Mouse (Mus musculus): ENCODE results near the gene Hoxb5. TPM values are rescaled to one million over a fixed set of nuclear protein-coding genes. Genes with fewer than 3 reads are reported as not detected.

Gene Hoxb5
- polyA plus RNA-seq, 1 experiment: 1.3 TPM

DNA sequence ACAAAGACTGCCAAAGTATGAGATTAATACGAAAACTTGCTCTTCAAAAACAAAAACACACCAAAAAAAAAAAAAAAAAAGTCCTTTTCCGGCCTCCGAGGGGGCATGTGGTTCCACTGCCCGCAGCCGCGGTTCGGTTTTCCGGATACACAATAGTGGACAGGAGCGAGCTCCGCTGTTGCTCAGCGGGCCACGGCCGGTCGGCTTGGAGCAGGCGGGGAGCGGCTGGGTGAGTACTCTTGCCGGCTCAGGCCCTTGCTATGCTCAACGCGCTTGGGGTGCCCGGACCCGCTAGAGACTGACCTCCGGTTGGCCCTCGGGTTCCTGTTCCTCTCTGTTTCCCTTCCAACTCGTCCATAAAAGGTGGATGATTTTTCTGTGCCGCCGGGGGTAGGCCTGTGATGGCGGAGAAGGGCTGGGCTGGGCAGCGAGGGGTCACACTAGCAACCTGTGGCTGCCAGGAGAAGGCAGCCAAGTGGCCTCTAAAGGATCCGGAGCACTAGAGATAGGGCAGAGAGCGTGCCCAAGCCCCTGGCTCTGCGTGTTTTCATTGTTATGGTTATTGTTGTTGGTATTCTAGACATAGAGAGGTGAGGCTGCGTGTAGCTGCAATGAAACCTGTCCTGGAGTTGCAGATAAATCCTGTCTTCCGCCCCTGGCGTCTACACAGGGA, 11.7 kb downstream of the Hoxb5 start:
- peak overlapping the region; percentile 58 for H3K4me3 ChIP-seq (replicated peaks; ENCODE audit: control insufficient read depth, low read depth, low read length)
- no peak overlapping the region; the same call in 1 of the 2 replicates for H3K27ac ChIP-seq (ENCODE audit: control insufficient read depth, insufficient read depth, low read depth, low read length, poor library complexity)
- TF ChIP-seq POLR2A (IDR thresholded peaks at IDR 0.05; ENCODE audit: borderline replicate concordance, control insufficient read depth, low read depth, low read length) (peak; percentile 23; the same call in 1 of the 2 replicates), CTCF (IDR thresholded peaks at IDR 0.05; ENCODE audit: control insufficient read depth, insufficient read depth, low read length) (no peak)
- 3% methylated on average over 34 of the region's 34 CpGs for WGBS
- peaks cover 1% of the 10 kb centered on the region; the same call in 1 of the 2 replicates for H3K4me1 ChIP-seq (ENCODE audit: control insufficient read depth, insufficient read depth, low read length)

DNA sequence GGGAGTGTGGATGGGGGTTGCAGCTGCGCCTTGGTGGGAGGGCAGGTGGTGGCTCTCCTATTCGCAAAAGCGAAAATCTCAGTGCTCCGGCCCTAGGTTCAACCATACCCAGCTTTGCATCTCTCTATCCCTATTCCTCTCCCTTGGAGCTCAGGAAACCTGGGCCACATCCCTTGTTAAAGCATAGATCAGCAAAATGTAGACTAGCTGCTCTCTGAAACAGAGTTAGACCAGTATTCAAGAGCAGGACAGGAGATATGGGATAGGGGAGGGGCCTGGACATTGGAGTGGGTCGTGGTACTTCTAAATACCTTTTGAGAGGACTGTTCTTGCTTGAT, 12.2 kb downstream of the Hoxb5 start:
- TF ChIP-seq CTCF (IDR thresholded peaks at IDR 0.05; ENCODE audit: control insufficient read depth, insufficient read depth, low read length) (no peak), POLR2A (IDR thresholded peaks at IDR 0.05; ENCODE audit: borderline replicate concordance, control insufficient read depth, low read depth, low read length) (no peak)
- no peak overlapping the region for H3K27ac ChIP-seq (ENCODE audit: control insufficient read depth, insufficient read depth, low read depth, low read length, poor library complexity)
- peak overlapping the region; percentile 58 for H3K4me3 ChIP-seq (replicated peaks; ENCODE audit: control insufficient read depth, low read depth, low read length)
- 17% methylated on average over 5 of the region's 5 CpGs for WGBS
- H3K4me1 ChIP-seq (ENCODE audit: control insufficient read depth, insufficient read depth, low read length): peaks cover 1% of the 10 kb centered on the region; the same call in 1 of the 2 replicates

DNA sequence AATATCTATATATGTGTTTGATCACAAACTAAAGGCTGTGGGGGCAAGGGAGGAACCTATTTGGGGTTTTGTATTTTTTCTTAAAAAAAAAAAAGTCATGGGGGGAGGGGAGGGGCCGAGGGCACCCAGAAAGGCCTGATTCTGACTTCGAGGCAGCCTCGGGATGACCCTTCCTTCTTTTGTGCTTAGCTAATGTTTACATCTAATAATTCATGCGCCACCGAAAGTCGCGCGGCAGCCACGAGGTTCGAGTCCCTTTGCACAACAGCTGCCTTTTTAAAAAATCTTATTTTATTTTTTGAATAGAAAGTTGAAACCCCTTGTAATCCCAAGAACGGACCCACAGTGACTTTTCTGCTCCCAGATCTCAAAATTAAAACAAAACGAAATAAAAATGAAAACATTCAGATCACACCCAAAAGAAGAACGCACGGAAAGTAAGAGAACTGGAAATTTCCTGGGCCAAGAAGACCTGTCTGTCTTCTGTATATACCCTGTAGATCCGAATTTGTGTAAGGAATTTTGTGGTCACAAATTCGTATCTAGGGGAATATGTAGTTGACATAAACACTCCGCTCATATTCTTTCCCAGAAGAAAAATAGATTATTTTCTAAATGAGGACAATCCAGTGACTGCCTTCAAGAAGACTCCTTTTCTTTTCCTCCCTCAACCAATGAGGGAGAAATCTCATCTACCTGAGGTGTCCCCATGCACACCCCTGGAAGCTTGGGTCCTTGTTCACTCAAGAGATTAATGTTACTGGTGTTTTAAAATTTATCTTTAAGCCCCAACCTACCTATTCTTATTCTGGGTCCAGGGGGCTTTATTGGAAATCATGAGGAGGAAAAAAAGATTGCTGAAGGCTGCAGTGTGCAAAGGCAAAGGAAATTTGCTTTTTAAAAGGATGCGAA, 13.8 kb downstream of the Hoxb5 start:
- H3K4me1 ChIP-seq (ENCODE audit: control insufficient read depth, insufficient read depth, low read length): peaks cover 1% of the 10 kb centered on the region; the same call in 1 of the 2 replicates
- no peak overlapping the region for H3K27ac ChIP-seq (ENCODE audit: control insufficient read depth, insufficient read depth, low read depth, low read length, poor library complexity)
- 72% methylated on average over 18 of the region's 18 CpGs for WGBS
- no peak overlapping the region for H3K4me3 ChIP-seq (replicated peaks; ENCODE audit: control insufficient read depth, low read depth, low read length)
- TF ChIP-seq POLR2A (IDR thresholded peaks at IDR 0.05; ENCODE audit: borderline replicate concordance, control insufficient read depth, low read depth, low read length) (no peak), CTCF (IDR thresholded peaks at IDR 0.05; ENCODE audit: control insufficient read depth, insufficient read depth, low read length) (no peak)

DNA sequence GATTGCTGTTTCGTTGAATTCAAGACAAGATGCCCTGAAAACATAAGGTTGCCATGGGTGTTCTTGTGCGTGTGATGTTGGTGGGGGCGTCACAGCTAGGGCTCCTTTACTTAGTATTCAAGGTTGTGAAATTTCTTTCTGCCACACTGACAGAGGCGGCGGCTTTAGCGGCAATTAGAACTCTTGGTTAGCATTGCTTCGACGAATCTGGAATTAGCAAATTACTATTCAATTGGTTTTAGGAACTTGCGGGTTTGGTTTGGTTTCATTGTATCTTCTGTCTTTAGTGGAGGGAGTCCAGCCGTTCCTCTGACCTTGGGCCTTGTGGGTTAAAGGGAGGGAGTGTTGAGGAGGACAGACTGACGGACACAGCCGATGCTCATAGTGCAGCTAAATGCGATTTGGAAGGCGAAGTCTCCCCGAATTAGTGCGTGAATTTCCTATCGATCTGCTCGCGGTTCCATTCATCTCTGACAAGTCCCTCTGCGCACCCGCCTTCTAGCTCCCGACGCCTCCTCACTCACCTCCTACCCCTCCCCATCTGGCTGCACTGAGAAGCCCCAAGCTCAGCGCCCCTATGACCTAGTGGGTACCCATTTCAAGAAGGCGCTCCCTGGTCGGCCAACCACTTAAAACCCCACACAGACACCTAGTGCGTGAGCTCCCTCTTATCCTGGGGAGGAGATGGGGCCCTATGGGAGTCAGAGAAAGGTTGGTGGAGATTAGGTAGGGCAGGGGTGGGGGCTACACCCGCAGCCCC, 14.7 kb downstream of the Hoxb5 start, which contains the start of gene Hoxb4:
TSS of gene Hoxb4 (plus strand) at position 660 of the 760 bp plus-strand sequence.
- Histone ChIP-seq H3K27ac (ENCODE audit: control insufficient read depth, insufficient read depth, low read depth, low read length, poor library complexity) (peak within 1 kb of the TSS; percentile 54), H3K4me1 (ENCODE audit: control insufficient read depth, insufficient read depth, low read length) (peaks cover 1% of the 10 kb centered on the region; the same call in 1 of the 2 replicates), H3K4me3 (replicated peaks; ENCODE audit: control insufficient read depth, low read depth, low read length) (peak within 1 kb of the TSS; percentile 81)
- TF ChIP-seq POLR2A (IDR thresholded peaks at IDR 0.05; ENCODE audit: borderline replicate concordance, control insufficient read depth, low read depth, low read length) (no peak), CTCF (IDR thresholded peaks at IDR 0.05; ENCODE audit: control insufficient read depth, insufficient read depth, low read length) (no peak)
- 25% methylated on average over 28 of the region's 28 CpGs for WGBS

DNA sequence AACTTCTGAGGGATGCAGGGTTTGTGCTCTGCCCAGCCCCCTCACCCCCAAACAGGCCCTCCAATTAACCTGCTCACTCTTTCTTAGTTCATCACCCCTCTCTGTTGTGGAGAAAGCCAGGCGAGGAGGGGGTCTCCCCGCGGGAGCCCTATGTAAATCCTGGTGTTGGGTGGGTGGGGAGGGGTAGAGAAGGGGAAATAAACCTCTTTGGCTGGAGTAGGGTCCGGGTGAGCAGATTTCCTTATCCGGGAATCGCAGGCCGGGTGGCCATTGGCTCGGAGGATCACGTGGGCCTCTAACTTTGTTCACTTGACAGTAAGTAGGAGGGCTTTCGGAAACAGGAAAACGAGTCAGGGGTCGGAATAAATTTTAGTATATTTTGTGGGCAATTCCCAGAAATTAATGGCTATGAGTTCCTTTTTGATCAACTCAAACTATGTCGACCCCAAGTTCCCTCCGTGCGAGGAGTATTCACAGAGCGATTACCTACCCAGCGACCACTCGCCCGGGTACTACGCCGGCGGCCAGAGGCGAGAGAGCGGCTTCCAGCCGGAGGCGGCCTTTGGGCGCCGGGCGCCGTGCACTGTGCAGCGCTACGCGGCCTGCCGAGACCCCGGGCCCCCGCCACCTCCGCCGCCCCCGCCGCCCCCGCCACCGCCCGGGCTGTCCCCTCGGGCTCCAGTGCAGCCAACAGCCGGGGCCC, 15.4 kb downstream of the Hoxb5 start:
- Histone ChIP-seq H3K4me3 (replicated peaks; ENCODE audit: control insufficient read depth, low read depth, low read length) (peak overlapping the region; percentile 81), H3K4me1 (ENCODE audit: control insufficient read depth, insufficient read depth, low read length) (peaks cover 1% of the 10 kb centered on the region; the same call in 1 of the 2 replicates), H3K27ac (ENCODE audit: control insufficient read depth, insufficient read depth, low read depth, low read length, poor library complexity) (peak overlapping the region; percentile 54)
- under 1% methylated on average over 28 of the region's 45 CpGs for WGBS
- TF ChIP-seq CTCF (IDR thresholded peaks at IDR 0.05; ENCODE audit: control insufficient read depth, insufficient read depth, low read length): no peak
- no peak for TF ChIP-seq POLR2A (IDR thresholded peaks at IDR 0.05; ENCODE audit: borderline replicate concordance, control insufficient read depth, low read depth, low read length)

DNA sequence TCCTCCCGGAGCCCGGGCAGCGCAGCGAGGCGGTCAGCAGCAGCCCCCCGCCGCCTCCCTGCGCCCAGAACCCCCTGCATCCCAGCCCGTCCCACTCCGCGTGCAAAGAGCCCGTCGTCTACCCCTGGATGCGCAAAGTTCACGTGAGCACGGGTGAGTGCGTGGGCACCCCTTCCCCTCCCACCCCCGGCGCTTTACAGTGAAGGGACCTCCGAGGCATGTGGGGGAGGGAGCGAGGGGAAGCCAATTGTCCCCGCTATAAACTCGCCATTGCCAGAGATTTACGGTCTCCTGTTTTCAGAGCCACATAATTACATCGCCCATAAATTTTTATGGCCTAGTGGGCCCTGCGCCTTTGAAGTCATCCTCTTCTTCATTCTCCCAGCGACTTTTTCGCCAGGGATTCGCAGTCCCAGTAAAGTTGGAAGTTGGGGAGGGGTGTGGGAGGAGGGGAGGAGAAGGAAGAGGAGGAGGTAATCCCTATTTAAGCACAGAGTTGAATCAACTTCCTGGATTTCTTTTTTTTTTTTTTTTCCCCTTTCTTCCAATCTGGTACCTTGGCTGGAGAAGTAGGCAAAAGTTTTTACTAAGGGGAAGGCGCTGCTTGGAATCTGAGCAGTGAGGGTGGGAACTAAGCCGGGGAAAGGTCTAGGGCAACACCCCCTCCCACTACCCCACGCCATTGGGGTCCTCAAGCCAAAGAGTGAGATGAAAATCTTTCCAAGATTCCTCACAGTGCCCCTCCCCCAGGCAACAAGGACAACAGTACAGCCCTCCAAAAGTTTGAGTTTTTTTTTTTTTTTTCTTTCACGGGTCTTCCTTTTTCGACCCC, 16.2 kb downstream of the Hoxb5 start:
- peaks cover 1% of the 10 kb centered on the region; the same call in 1 of the 2 replicates for H3K4me1 ChIP-seq (ENCODE audit: control insufficient read depth, insufficient read depth, low read length)
- no peak for TF ChIP-seq POLR2A (IDR thresholded peaks at IDR 0.05; ENCODE audit: borderline replicate concordance, control insufficient read depth, low read depth, low read length)
- TF ChIP-seq CTCF (IDR thresholded peaks at IDR 0.05; ENCODE audit: control insufficient read depth, insufficient read depth, low read length): no peak
- H3K27ac ChIP-seq (ENCODE audit: control insufficient read depth, insufficient read depth, low read depth, low read length, poor library complexity): peak overlapping the region; percentile 41; the same call in 1 of the 2 replicates
- under 1% methylated on average over 34 of the region's 34 CpGs for WGBS
- peak overlapping the region; percentile 81 for H3K4me3 ChIP-seq (replicated peaks; ENCODE audit: control insufficient read depth, low read depth, low read length)

DNA sequence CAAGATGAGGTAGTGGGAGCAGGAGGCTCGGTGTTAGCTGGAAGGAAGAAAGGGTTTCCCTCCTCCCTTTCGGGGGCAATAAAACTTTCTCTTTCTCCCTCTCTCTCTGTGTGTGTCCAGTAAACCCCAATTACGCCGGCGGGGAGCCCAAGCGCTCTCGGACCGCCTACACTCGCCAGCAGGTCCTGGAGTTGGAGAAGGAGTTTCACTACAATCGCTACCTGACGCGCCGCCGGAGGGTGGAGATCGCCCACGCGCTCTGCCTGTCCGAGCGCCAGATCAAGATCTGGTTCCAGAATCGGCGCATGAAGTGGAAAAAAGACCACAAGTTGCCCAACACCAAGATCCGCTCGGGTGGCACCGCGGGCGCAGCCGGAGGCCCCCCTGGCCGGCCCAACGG, 16.8 kb downstream of the Hoxb5 start:
- H3K27ac ChIP-seq (ENCODE audit: control insufficient read depth, insufficient read depth, low read depth, low read length, poor library complexity): no peak overlapping the region
- WGBS: 7% methylated on average over 29 of the region's 29 CpGs
- H3K4me1 ChIP-seq (ENCODE audit: control insufficient read depth, insufficient read depth, low read length): peaks cover 1% of the 10 kb centered on the region; the same call in 1 of the 2 replicates
- peak overlapping the region; percentile 39 for H3K4me3 ChIP-seq (replicated peaks; ENCODE audit: control insufficient read depth, low read depth, low read length)
- TF ChIP-seq POLR2A (IDR thresholded peaks at IDR 0.05; ENCODE audit: borderline replicate concordance, control insufficient read depth, low read depth, low read length): no peak
- TF ChIP-seq CTCF (IDR thresholded peaks at IDR 0.05; ENCODE audit: control insufficient read depth, insufficient read depth, low read length): no peak

All from bone marrow, adult 2 months (tissue).